Mouse (Mus musculus): ENCODE results near the gene Abhd6. TPM values are rescaled to one million over a fixed set of nuclear protein-coding genes. Genes with fewer than 3 reads are reported as not detected.

The Abhd6 gene
- total RNA-seq (2023): 10 to 100 TPM; 11.6 to 14.1 TPM

GRCm38 (mm10) chr14:8002432-8003092 lies at the start of gene Abhd6:
Abhd6 (plus strand) TSS chr14:8002902.

GRCm38 (mm10) chr14:7957049-7957448 lies 45.7 kb upstream of the Abhd6 start, which contains the start of gene Gm45521:
Gm45521 (plus strand) TSS chr14:7957288.

GRCm38 (mm10) chr14:7994271-7994767 lies 8.4 kb upstream of the Abhd6 start, which contains the start of gene Dnase1l3:
Dnase1l3 (minus strand) TSS chr14:7994573.

GRCm38 (mm10) chr14:8080165-8080679 lies 77.5 kb downstream of the Abhd6 start, which contains the start of gene Rpp14:
Rpp14 (plus strand) TSS chr14:8080367.

GRCm38 (mm10) chr14:8097978-8098686 lies 95.4 kb downstream of the Abhd6 start, which contains the start of gene Pxk:
Pxk (plus strand) TSS chr14:8098211.

Other genes with a start within 250 kb of the Abhd6 start
- not detected for gene Gm26661, start 211.3 kb upstream of the Abhd6 start, total RNA-seq (2023)
- 10 to 100 TPM; 15.8 to 17.5 TPM for gene Flnb, start 184.9 kb upstream of the Abhd6 start, total RNA-seq (2023)
- gene Gm45521, start 45.6 kb upstream of the Abhd6 start, total RNA-seq (2023): not detected
- 1 to 10 TPM; 5.5 to 6.5 TPM for gene Dnase1l3, start 8.3 kb upstream of the Abhd6 start, total RNA-seq (2023)
- gene Rpp14, start 77.5 kb downstream of the Abhd6 start, total RNA-seq (2023): 10 to 100 TPM; 18.9 to 19.6 TPM
- 100 to 1,000 TPM; 286 to 352 TPM for gene Pxk, start 95.3 kb downstream of the Abhd6 start, total RNA-seq (2023)
- 100 to 1,000 TPM; 118 to 137 TPM for gene Pdhb, start 170.1 kb downstream of the Abhd6 start, total RNA-seq (2023)
- 10 to 100 TPM; 10.2 to 12.8 TPM for gene Kctd6, start 211.2 kb downstream of the Abhd6 start, total RNA-seq (2023)